Mouse (Mus musculus): ENCODE measurements around the gene Chd1l.

Gene Chd1l

GRCm38 (mm10) chr3:97617899-97618298 lies 7.9 kb upstream of the Chd1l start:
- DNase-seq (ENCODE audit: low read depth in 2 of 2, low spot score in 2 of 2), result no peak

- DNase-seq (ENCODE audit: low read depth in 2 of 2, low spot score in 2 of 2), result no peak
Observed at GRCm38 (mm10) chr3:97617091-97617825, 7.3 kb upstream of the Chd1l start.

GRCm38 (mm10) chr3:97615933-97616332 lies 5.9 kb upstream of the Chd1l start:
- no peak for DNase-seq (ENCODE audit: low read depth in 2 of 2, low spot score in 2 of 2)

- DNase-seq (ENCODE audit: low read depth in 2 of 2, low spot score in 2 of 2), result no peak
Observed at GRCm38 (mm10) chr3:97615154-97615553, 5.2 kb upstream of the Chd1l start.

- no peak for DNase-seq (ENCODE audit: low read depth in 2 of 2, low spot score in 2 of 2)
Observed at GRCm38 (mm10) chr3:97611021-97611420, 1.0 kb upstream of the Chd1l start.

GRCm38 (mm10) chr3:97609201-97609844 lies 680 bp downstream of the Chd1l start:
- DNase-seq (ENCODE audit: low read depth in 2 of 2, low spot score in 2 of 2), result peak; percentile 60 to 72

- DNase-seq (ENCODE audit: low read depth in 2 of 2, low spot score in 2 of 2), result no peak
Observed at GRCm38 (mm10) chr3:97600050-97600832, 9.8 kb downstream of the Chd1l start.

- DNase-seq (ENCODE audit: low read depth in 2 of 2, low spot score in 2 of 2), result no peak
Observed at GRCm38 (mm10) chr3:97596796-97597195, 13.2 kb downstream of the Chd1l start.

GRCm38 (mm10) chr3:97595066-97595465 lies 14.9 kb downstream of the Chd1l start:
- DNase-seq (ENCODE audit: low read depth in 2 of 2, low spot score in 2 of 2), result no peak

- no peak for DNase-seq (ENCODE audit: low read depth in 2 of 2, low spot score in 2 of 2)
Observed at GRCm38 (mm10) chr3:97594140-97594539, 15.9 kb downstream of the Chd1l start.

- DNase-seq (ENCODE audit: low read depth in 2 of 2, low spot score in 2 of 2), result no peak
Observed at GRCm38 (mm10) chr3:97593089-97593488, 16.9 kb downstream of the Chd1l start.

- DNase-seq (ENCODE audit: low read depth in 2 of 2, low spot score in 2 of 2), result no peak
Observed at GRCm38 (mm10) chr3:97590699-97591098, 19.3 kb downstream of the Chd1l start.

- DNase-seq (ENCODE audit: low read depth in 2 of 2, low spot score in 2 of 2), result no peak
Observed at GRCm38 (mm10) chr3:97587656-97588055, 22.3 kb downstream of the Chd1l start.

- DNase-seq (ENCODE audit: low read depth in 2 of 2, low spot score in 2 of 2), result peak; percentile 25 to 46
Observed at GRCm38 (mm10) chr3:97585383-97586160, 24.4 kb downstream of the Chd1l start.

- DNase-seq (ENCODE audit: low read depth in 2 of 2, low spot score in 2 of 2), result no peak
Observed at GRCm38 (mm10) chr3:97573807-97574206, 36.2 kb downstream of the Chd1l start.

GRCm38 (mm10) chr3:97564588-97564987 lies 45.4 kb downstream of the Chd1l start:
- DNase-seq (ENCODE audit: low read depth in 2 of 2, low spot score in 2 of 2), result no peak

- DNase-seq (ENCODE audit: low read depth in 2 of 2, low spot score in 2 of 2), result no peak
Observed at GRCm38 (mm10) chr3:97558554-97558953, 51.4 kb downstream of the Chd1l start.

GRCm38 (mm10) chr3:97546205-97546604 lies 63.8 kb downstream of the Chd1l start:
- DNase-seq (ENCODE audit: low read depth in 2 of 2, low spot score in 2 of 2), result no peak

- no peak for DNase-seq (ENCODE audit: low read depth in 2 of 2, low spot score in 2 of 2)
Observed at GRCm38 (mm10) chr3:97540171-97540570, 69.8 kb downstream of the Chd1l start.

GRCm38 (mm10) chr3:97538634-97539033 lies 71.4 kb downstream of the Chd1l start:
- no peak for DNase-seq (ENCODE audit: low read depth in 2 of 2, low spot score in 2 of 2)

- no peak for DNase-seq (ENCODE audit: low read depth in 2 of 2, low spot score in 2 of 2)
Observed at GRCm38 (mm10) chr3:97537006-97537405, 73.0 kb downstream of the Chd1l start.
